Mouse (Mus musculus): Measurements from ENCODE around the gene Ndufa7. TPM values are rescaled to one million over a fixed set of nuclear protein-coding genes. Genes with fewer than 3 reads are reported as not detected.
"Not testable (repeated sequence)": the region's sequence is repeated elsewhere in the genome, so short reads cannot be mapped to it uniquely, and the experiment has no call there.

Gene Ndufa7
- polyA plus RNA-seq, 2 experiments: 149 to 282 TPM

- Histone ChIP-seq H3K27me3 (ENCODE audit: control insufficient read depth, insufficient read depth, low read length) (no peaks in the 10 kb centered on the region; the same call in 1 of the 2 replicates), H3K4me3 (ENCODE audit: insufficient read depth in 1 of 2, low read depth in 2 of 2, low read length in 2 of 2) (peak overlapping the region; percentile 62 to 72; a peak in 3 of 4 replicates), H3K9me3 (ENCODE audit: control insufficient read depth, low read length) (no peaks in the 10 kb centered on the region), H3K27ac (no peak overlapping the region), H3K4me2 (ENCODE audit: low read depth) (peak overlapping the region; percentile 91), H3K36me3 (replicated peaks; ENCODE audit: control insufficient read depth, insufficient read depth, low read depth) (peaks cover 11% of the 10 kb centered on the region), H3K4me1 (replicated peaks; ENCODE audit: control insufficient read depth in 2 of 2, insufficient read depth in 2 of 2, low read length in 1 of 2) (peaks cover 9 to 14% of the 10 kb centered on the region in 2 experiments), H3K9ac (replicated peaks) (peak overlapping the region; percentile 89)
- DNase-seq (ENCODE audit: low read depth in 3 of 3, low spot score in 3 of 3) (no peak), ATAC-seq (ENCODE audit: insufficient read depth) (no peak)
- WGBS (ENCODE audit: insufficient replicate concordance): 60% methylated on average over 5 of the region's 5 CpGs
- TF ChIP-seq EP300 (IDR thresholded peaks at IDR 0.05; ENCODE audit: low read depth) (no peak), CTCF (IDR thresholded peaks at IDR 0.05; ENCODE audit: low read depth) (no peak)
Observed at GRCm38 (mm10) chr17:33816612-33817011, 7.8 kb upstream of the Ndufa7 start.

GRCm38 (mm10) chr17:33817184-33817968, 7.0 kb upstream of the Ndufa7 start:
- no peaks in the 10 kb centered on the region for H3K9me3 ChIP-seq (ENCODE audit: control insufficient read depth, low read length)
- TF ChIP-seq CTCF (IDR thresholded peaks at IDR 0.05; ENCODE audit: low read depth) (no peak), EP300 (IDR thresholded peaks at IDR 0.05; ENCODE audit: low read depth) (no peak)
- WGBS (ENCODE audit: insufficient replicate concordance): under 1% methylated on average over 89 of the region's 89 CpGs
- peak; percentile 99 for ATAC-seq (ENCODE audit: insufficient read depth)
- peak overlapping the region; percentile 62 to 72 for H3K4me3 ChIP-seq (ENCODE audit: insufficient read depth in 1 of 2, low read depth in 2 of 2, low read length in 2 of 2)
- DNase-seq (ENCODE audit: low read depth in 3 of 3, low spot score in 3 of 3): peak; percentile 92 to 94 (median 93)
- H3K36me3 ChIP-seq (replicated peaks; ENCODE audit: control insufficient read depth, insufficient read depth, low read depth): peaks cover 18% of the 10 kb centered on the region
- peak overlapping the region; percentile 91 for H3K4me2 ChIP-seq (ENCODE audit: low read depth)
- H3K27ac ChIP-seq: peak overlapping the region; percentile 67
- H3K4me1 ChIP-seq (replicated peaks; ENCODE audit: control insufficient read depth in 2 of 2, insufficient read depth in 2 of 2, low read length in 1 of 2): peaks cover 9 to 13% of the 10 kb centered on the region in 2 experiments
- peak overlapping the region; percentile 89 for H3K9ac ChIP-seq (replicated peaks)
- H3K27me3 ChIP-seq (ENCODE audit: control insufficient read depth, insufficient read depth, low read length): no peaks in the 10 kb centered on the region; the same call in 1 of the 2 replicates

- peaks cover 26% of the 10 kb centered on the region for H3K36me3 ChIP-seq (replicated peaks; ENCODE audit: control insufficient read depth, insufficient read depth, low read depth)
- no peak for DNase-seq (ENCODE audit: low read depth in 3 of 3, low spot score in 3 of 3)
- H3K9ac ChIP-seq (replicated peaks): peak overlapping the region; percentile 77
- peak overlapping the region; percentile 40 to 72 for H3K4me3 ChIP-seq (ENCODE audit: insufficient read depth in 1 of 2, low read depth in 2 of 2, low read length in 2 of 2)
- H3K4me1 ChIP-seq (replicated peaks; ENCODE audit: control insufficient read depth in 2 of 2, insufficient read depth in 2 of 2, low read length in 1 of 2): peaks cover 9 to 14% of the 10 kb centered on the region in 2 experiments
- 23% methylated on average over 33 of the region's 33 CpGs for WGBS (ENCODE audit: insufficient replicate concordance)
- peak overlapping the region; percentile 67 for H3K27ac ChIP-seq
- H3K27me3 ChIP-seq (ENCODE audit: control insufficient read depth, insufficient read depth, low read length): no peaks in the 10 kb centered on the region; the same call in 1 of the 2 replicates
- TF ChIP-seq EP300 (IDR thresholded peaks at IDR 0.05; ENCODE audit: low read depth) (no peak), CTCF (IDR thresholded peaks at IDR 0.05; ENCODE audit: low read depth) (no peak)
- H3K9me3 ChIP-seq (ENCODE audit: control insufficient read depth, low read length): no peaks in the 10 kb centered on the region
- peak; percentile 4 for ATAC-seq (ENCODE audit: insufficient read depth)
- peak overlapping the region; percentile 91 for H3K4me2 ChIP-seq (ENCODE audit: low read depth)
Observed at GRCm38 (mm10) chr17:33817969-33818643, 6.3 kb upstream of the Ndufa7 start.

GRCm38 (mm10) chr17:33822436-33822959, 1.9 kb upstream of the Ndufa7 start:
- H3K9me3 ChIP-seq (ENCODE audit: control insufficient read depth, low read length): no peaks in the 10 kb centered on the region
- H3K4me3 ChIP-seq (ENCODE audit: insufficient read depth in 1 of 2, low read depth in 2 of 2, low read length in 2 of 2): peak overlapping the region in 1 of 2 experiments; percentile 8; a peak in 2 of 4 replicates
- H3K36me3 ChIP-seq (replicated peaks; ENCODE audit: control insufficient read depth, insufficient read depth, low read depth): peaks cover 29% of the 10 kb centered on the region
- H3K9ac ChIP-seq (replicated peaks): peak overlapping the region; percentile 5; the same call in 1 of the 2 replicates
- WGBS (ENCODE audit: insufficient replicate concordance): 65% methylated on average over 1 of the region's 1 CpGs
- H3K4me2 ChIP-seq (ENCODE audit: low read depth): peak overlapping the region; percentile 90
- DNase-seq (ENCODE audit: low read depth in 3 of 3, low spot score in 3 of 3) (no peak), ATAC-seq (ENCODE audit: insufficient read depth) (no peak)
- peaks cover 11 to 22% of the 10 kb centered on the region in 2 experiments for H3K4me1 ChIP-seq (replicated peaks; ENCODE audit: control insufficient read depth in 2 of 2, insufficient read depth in 2 of 2, low read length in 1 of 2)
- no peak overlapping the region for H3K27ac ChIP-seq
- TF ChIP-seq EP300 (IDR thresholded peaks at IDR 0.05; ENCODE audit: low read depth) (no peak), CTCF (IDR thresholded peaks at IDR 0.05; ENCODE audit: low read depth) (no peak)
- no peaks in the 10 kb centered on the region for H3K27me3 ChIP-seq (ENCODE audit: control insufficient read depth, insufficient read depth, low read length)

- Histone ChIP-seq H3K4me2 (ENCODE audit: low read depth) (peak overlapping the region; percentile 90), H3K9ac (replicated peaks) (peak overlapping the region; percentile 81), H3K27ac (peak overlapping the region; percentile 48), H3K36me3 (replicated peaks; ENCODE audit: control insufficient read depth, insufficient read depth, low read depth) (peaks cover 29% of the 10 kb centered on the region), H3K4me3 (ENCODE audit: insufficient read depth in 1 of 2, low read depth in 2 of 2, low read length in 2 of 2) (peak overlapping the region; percentile 72 to 95), H3K4me1 (replicated peaks; ENCODE audit: control insufficient read depth in 2 of 2, insufficient read depth in 2 of 2, low read length in 1 of 2) (peaks cover 7 to 18% of the 10 kb centered on the region in 2 experiments)
- not testable (repeated sequence) for H3K27me3 ChIP-seq (ENCODE audit: control insufficient read depth, insufficient read depth, low read length); ATAC-seq (ENCODE audit: insufficient read depth); DNase-seq (ENCODE audit: low read depth in 3 of 3, low spot score in 3 of 3); H3K9me3 ChIP-seq (ENCODE audit: control insufficient read depth, low read length)
- WGBS (ENCODE audit: insufficient replicate concordance): 56% methylated on average over 8 of the region's 8 CpGs
Observed at GRCm38 (mm10) chr17:33823171-33823570, 1.2 kb upstream of the Ndufa7 start.

GRCm38 (mm10) chr17:33824997-33825330, 592 bp downstream of the Ndufa7 start:
- Histone ChIP-seq H3K4me2 (ENCODE audit: low read depth) (peak overlapping the region; percentile 90), H3K4me3 (ENCODE audit: insufficient read depth in 1 of 2, low read depth in 2 of 2, low read length in 2 of 2) (peak overlapping the region; percentile 72 to 88), H3K27ac (peak overlapping the region; percentile 72), H3K4me1 (replicated peaks; ENCODE audit: control insufficient read depth in 2 of 2, insufficient read depth in 2 of 2, low read length in 1 of 2) (peaks cover 7 to 19% of the 10 kb centered on the region in 2 experiments), H3K9ac (replicated peaks) (peak overlapping the region; percentile 90), H3K36me3 (replicated peaks; ENCODE audit: control insufficient read depth, insufficient read depth, low read depth) (peaks cover 26% of the 10 kb centered on the region)
- H3K9me3 ChIP-seq (ENCODE audit: control insufficient read depth, low read length); H3K27me3 ChIP-seq (ENCODE audit: control insufficient read depth, insufficient read depth, low read length); ATAC-seq (ENCODE audit: insufficient read depth); DNase-seq (ENCODE audit: low read depth in 3 of 3, low spot score in 3 of 3): not testable (repeated sequence)
- 3% methylated on average over 6 of the region's 6 CpGs for WGBS (ENCODE audit: insufficient replicate concordance)

All from liver, embryonic 14.5 days (tissue).